ENCODE assay signal across 8 mouse cellular contexts in genomic region chr19:44408223-44408545, GRCm38 (mm10). TPM values are rescaled to one million over a fixed set of nuclear protein-coding genes. Genes with fewer than 3 reads are reported as not detected.
A peak's percentile ranks its signal among the peaks of the same experiment; 100 is the strongest.
DNase-seq lines count a peak whose midpoint lies in the region; ATAC-seq and TF ChIP-seq lines count a peak whose summit lies in the region.

No protein-coding gene starts in this region.

- H3K9ac ChIP-seq in embryonic facial prominence, embryonic 14.5 days (ENCODE audit: low read depth, low read length) = peak overlapping the region; percentile 58
- H3K9ac ChIP-seq in heart, embryonic 12.5 days = peak overlapping the region; percentile 26
- H3K9ac ChIP-seq in kidney, embryonic 15.5 days = peak overlapping the region; percentile 43
- peak overlapping the region; percentile 50; the same call in 1 of the 2 replicates for H3K9ac ChIP-seq in liver, embryonic 11.5 days (ENCODE audit: low read depth, low read length)
- H3K9ac ChIP-seq in stomach, postnatal 0 days (ENCODE audit: low read length) = peak overlapping the region; percentile 19

- peaks cover 42% of the 10 kb centered on the region for H3K79me2 ChIP-seq in myocyte (ENCODE audit: control insufficient read depth, insufficient read depth)

- peak; percentile 84 for ATAC-seq in embryonic facial prominence, embryonic 14.5 days (ENCODE audit: low read depth)
- peak; percentile 73 for ATAC-seq in heart, embryonic 12.5 days (ENCODE audit: insufficient number of reproducible peaks, low FRiP score)
- peak; percentile 90 for ATAC-seq in kidney, embryonic 15.5 days (replicated peaks; ENCODE audit: low FRiP score)
- peak; percentile 72 for ATAC-seq in liver, embryonic 11.5 days (replicated peaks; ENCODE audit: low FRiP score)
- peak; percentile 77; the same call in 1 of the 2 replicates for ATAC-seq in stomach, postnatal 0 days (ENCODE audit: low FRiP score, low TSS enrichment)

- peak overlapping the region; percentile 77 for H3K27ac ChIP-seq in embryonic facial prominence, embryonic 14.5 days (replicated peaks; ENCODE audit: low read depth, low read length)
- no peak overlapping the region for H3K27ac ChIP-seq in heart, embryonic 12.5 days (ENCODE audit: poor library complexity, severe bottlenecking)
- H3K27ac ChIP-seq in kidney, embryonic 15.5 days = peak overlapping the region; percentile 78
- peak overlapping the region; percentile 45 for H3K27ac ChIP-seq in liver, embryonic 11.5 days (ENCODE audit: low read depth, low read length)
- peak overlapping the region; percentile 49; the same call in 1 of the 2 replicates for H3K27ac ChIP-seq in stomach, postnatal 0 days (replicated peaks)

- H3K36me3 ChIP-seq in embryonic facial prominence, embryonic 14.5 days (ENCODE audit: control insufficient read depth, insufficient read depth, low read length) = 0 out of 2 replicates have a peak, but pooled peaks cover under 1% of the 10 kb centered on the region
- H3K36me3 ChIP-seq in heart, embryonic 12.5 days = no peaks in the 10 kb centered on the region
- H3K36me3 ChIP-seq in kidney, embryonic 15.5 days = no peaks in the 10 kb centered on the region
- H3K36me3 ChIP-seq in liver, embryonic 11.5 days (ENCODE audit: control insufficient read depth, insufficient read depth, low read length) = no peaks in the 10 kb centered on the region
- H3K36me3 ChIP-seq in myocyte (ENCODE audit: control insufficient read depth, insufficient read depth) = peaks cover 29% of the 10 kb centered on the region
- H3K36me3 ChIP-seq in stomach, postnatal 0 days (ENCODE audit: control insufficient read depth, insufficient read depth, low read length) = no peaks in the 10 kb centered on the region

- peak; percentile 58 to 64 for DNase-seq in B cell, adult 2 months
- peak; percentile 66 for DNase-seq in adrenal gland, postnatal 25 days
- peak; percentile 83 for DNase-seq in embryonic facial prominence, embryonic 14.5 days (ENCODE audit: low spot score)
- peak; percentile 52 for DNase-seq in liver, embryonic 11.5 days (ENCODE audit: low spot score)
- peak; percentile 53 for DNase-seq in stomach, postnatal 0 days (ENCODE audit: low spot score)

- no peak overlapping the region for H3ac ChIP-seq in myocyte (ENCODE audit: control insufficient read depth, insufficient read length)

- TF ChIP-seq POLR2A in myocyte (IDR thresholded peaks at IDR 0.05; ENCODE audit: insufficient read length, low read depth) = peak; percentile 51

- no peak for TF ChIP-seq CTCF in stomach, postnatal 0 days (IDR thresholded peaks at IDR 0.05; ENCODE audit: low read depth)

- no peaks in the 10 kb centered on the region for H3K9me3 ChIP-seq in embryonic facial prominence, embryonic 14.5 days (ENCODE audit: control insufficient read depth, low read length)
- H3K9me3 ChIP-seq in heart, embryonic 12.5 days (replicated peaks) = no peaks in the 10 kb centered on the region
- H3K9me3 ChIP-seq in kidney, embryonic 15.5 days (replicated peaks) = no peaks in the 10 kb centered on the region
- H3K9me3 ChIP-seq in liver, embryonic 11.5 days (ENCODE audit: control insufficient read depth, low read length) = no peaks in the 10 kb centered on the region
- H3K9me3 ChIP-seq in stomach, postnatal 0 days (ENCODE audit: control insufficient read depth, low read length) = no peaks in the 10 kb centered on the region

- peak overlapping the region; percentile 98 for H3K4me2 ChIP-seq in embryonic facial prominence, embryonic 14.5 days (ENCODE audit: low read depth, low read length)
- H3K4me2 ChIP-seq in heart, embryonic 12.5 days = peak overlapping the region; percentile 81
- H3K4me2 ChIP-seq in kidney, embryonic 15.5 days = peak overlapping the region; percentile 87
- H3K4me2 ChIP-seq in liver, embryonic 11.5 days = peak overlapping the region; percentile 95
- peak overlapping the region; percentile 91 for H3K4me2 ChIP-seq in myocyte (ENCODE audit: low read depth)
- peak overlapping the region; percentile 73 for H3K4me2 ChIP-seq in stomach, postnatal 0 days (replicated peaks; ENCODE audit: low read depth)

- no peak for TF ChIP-seq EP300 in stomach, postnatal 0 days (optimal IDR thresholded peaks at IDR 0.05)

- 0% methylated on average over 14 of the region's 14 CpGs for WGBS in embryonic facial prominence, embryonic 14.5 days
- 0% methylated on average over 14 of the region's 14 CpGs for WGBS in heart, embryonic 12.5 days
- under 1% methylated on average over 14 of the region's 14 CpGs for WGBS in kidney, embryonic 15.5 days
- WGBS in liver, embryonic 11.5 days = 2% methylated on average over 14 of the region's 14 CpGs
- under 1% methylated on average over 14 of the region's 14 CpGs for WGBS in stomach, postnatal 0 days

- H3K27me3 ChIP-seq in embryonic facial prominence, embryonic 14.5 days (replicated peaks; ENCODE audit: control insufficient read depth, insufficient read depth, low read length) = no peaks in the 10 kb centered on the region
- H3K27me3 ChIP-seq in heart, embryonic 12.5 days (replicated peaks) = peaks cover 24% of the 10 kb centered on the region
- peaks cover 13% of the 10 kb centered on the region for H3K27me3 ChIP-seq in kidney, embryonic 15.5 days
- peaks cover 35% of the 10 kb centered on the region for H3K27me3 ChIP-seq in liver, embryonic 11.5 days (replicated peaks; ENCODE audit: control insufficient read depth, insufficient read depth, low read length)
- no peaks in the 10 kb centered on the region for H3K27me3 ChIP-seq in myocyte (ENCODE audit: control insufficient read depth, insufficient read depth, insufficient read length)
- no peaks in the 10 kb centered on the region for H3K27me3 ChIP-seq in stomach, postnatal 0 days (ENCODE audit: control insufficient read depth, insufficient read depth, low read length)

- H3K4me3 ChIP-seq in embryonic facial prominence, embryonic 14.5 days (ENCODE audit: low read depth, low read length) = peak overlapping the region; percentile 52
- H3K4me3 ChIP-seq in heart, embryonic 12.5 days = peak overlapping the region; percentile 47
- peak overlapping the region; percentile 48 for H3K4me3 ChIP-seq in kidney, embryonic 15.5 days (replicated peaks)
- peak overlapping the region; percentile 57 for H3K4me3 ChIP-seq in liver, embryonic 11.5 days (ENCODE audit: low read depth, low read length)
- peak overlapping the region; percentile 80 for H3K4me3 ChIP-seq in myocyte
- peak overlapping the region; percentile 46 for H3K4me3 ChIP-seq in stomach, postnatal 0 days (ENCODE audit: low read depth, low read length)

- H3K4me1 ChIP-seq in embryonic facial prominence, embryonic 14.5 days (ENCODE audit: control insufficient read depth, insufficient read depth, low read length) = peaks cover 11% of the 10 kb centered on the region; the same call in 1 of the 2 replicates
- H3K4me1 ChIP-seq in heart, embryonic 12.5 days (replicated peaks) = peaks cover 9% of the 10 kb centered on the region; the same call in 1 of the 2 replicates
- H3K4me1 ChIP-seq in kidney, embryonic 15.5 days = peaks cover 23% of the 10 kb centered on the region
- H3K4me1 ChIP-seq in liver, embryonic 11.5 days (replicated peaks; ENCODE audit: control insufficient read depth, insufficient read depth, low read length) = peaks cover 19% of the 10 kb centered on the region; the same call in 1 of the 2 replicates
- H3K4me1 ChIP-seq in stomach, postnatal 0 days (replicated peaks; ENCODE audit: control insufficient read depth, insufficient read depth) = no peaks in the 10 kb centered on the region

TF ChIP-seq in myocyte, 11 proteins besides CTCF, POLR2A, EP300 and RAD21:
- TF ChIP-seq MAX (IDR thresholded peaks at IDR 0.05; ENCODE audit: low read depth) (no peak), POLR2AphosphoS2 (IDR thresholded peaks at IDR 0.05; ENCODE audit: insufficient read length, low read depth) (peak; percentile 65)
TF ChIP-seq in myocyte: peak in this region for 1.

RNA-seq across cellular contexts. Expression of gene Scd1, which starts 0.5 kb away (rescaled TPM):
- 1,091 and 1,950 TPM in 2 replicates for total RNA-seq in adrenal gland, postnatal 25 days (2021)
- polyA plus RNA-seq in embryonic facial prominence, embryonic 14.5 days (2014; fragmentation: Nextera tagmentation; extraction: Ambion mirVana) = 7.6 and 8.0 TPM in 2 replicates
- polyA plus RNA-seq in heart, embryonic 12.5 days (2016; fragmentation: Nextera tagmentation; extraction: Ambion mirVana) = 1.1 and 1.2 TPM in 2 replicates
- polyA plus RNA-seq in kidney, embryonic 15.5 days (2015; fragmentation: Nextera tagmentation; extraction: Ambion mirVana) = 4.1 and 5.2 TPM in 2 replicates
- 11.0 and 12.0 TPM in 2 replicates for polyA plus RNA-seq in liver, embryonic 11.5 days (2014; fragmentation: Nextera tagmentation; extraction: Ambion mirVana)
- 347 TPM for polyA plus RNA-seq in myocyte (2012; fragmentation: generic; extraction: Trizol)
- 1.3 and 1.7 TPM in 2 replicates for polyA plus RNA-seq in stomach, postnatal 0 days (2015; fragmentation: Nextera tagmentation; extraction: Ambion mirVana)

Comparison
In these comparisons a context has a peak if more than half of its experiments do, and no peak if none do; other contexts are left out.
1. RNA of gene Scd1, which starts 0.5 kb away (polyA plus RNA-seq): 347 TPM in myocyte (single experiment); 11.0 to 12.0 TPM in liver, embryonic 11.5 days, 7.6 to 8.0 TPM in embryonic facial prominence, embryonic 14.5 days, 4.1 to 5.2 TPM in kidney, embryonic 15.5 days, 1.3 to 1.7 TPM in stomach, postnatal 0 days and 1.1 to 1.2 TPM in heart, embryonic 12.5 days; every median in the first group is over 10 times any median in the second.
2. Peak in every context shown above with its lines, with median percentiles within 50 percentile points of each other: DNase-seq, ATAC-seq, H3K4me2 ChIP-seq, H3K4me3 ChIP-seq and H3K9ac ChIP-seq.